Mouse (Mus musculus) CH12.LX (cell line): ENCODE data around the gene Vstm2l. TPM values are rescaled to one million over a fixed set of nuclear protein-coding genes. Genes with fewer than 3 reads are reported as not detected.

Source experiments
- DNase-seq: peaks from one replicate; pipeline ENCODE4 v3.0.0-alpha.2; 2013; ENCODE audit errors: extremely low read depth
- H3K27ac ChIP-seq: 2 replicates; pipeline ENCODE4 v1.5.1; 2012; ENCODE audit warnings: low read depth, mild to moderate bottlenecking, control low read depth, moderate library complexity; ENCODE audit not compliant: insufficient read depth
- H3K27me3 ChIP-seq: replicated peaks from 2 replicates; pipeline ENCODE3; 2012; ENCODE audit warnings: inconsistent platforms
- H3K36me3 ChIP-seq, 2 experiments: replicated peaks in 1 of 2; 2 replicates each; pipeline versions ENCODE3 to v1.6.1; 2012; ENCODE audit warnings: inconsistent platforms in 1 of 2, low read length in 1 of 2, mild to moderate bottlenecking in 1 of 2, mixed read lengths in 1 of 2, moderate library complexity in 1 of 2; ENCODE audit not compliant: control insufficient read depth in 1 of 2, insufficient read depth in 1 of 2
- H3K4me1 ChIP-seq, 2 experiments: 2 replicates each; pipeline ENCODE4 v1.6.1; 2012; ENCODE audit warnings: inconsistent platforms in 1 of 2, moderate library complexity in 1 of 2; ENCODE audit not compliant: insufficient read depth in 2 of 2, control insufficient read depth in 1 of 2
- H3K4me2 ChIP-seq: 2 replicates; pipeline ENCODE4 v1.6.1; 2012; ENCODE audit warnings: low read depth, mild to moderate bottlenecking, control low read depth; ENCODE audit not compliant: poor library complexity, insufficient read depth, severe bottlenecking
- H3K4me3 ChIP-seq, 3 experiments: fragments of 150-350 bp in 1 of 3; sonication (generic) in 1 of 3; replicated peaks in 1 of 3; 2 replicates each; pipeline versions ENCODE3 to v1.5.1; 2011 to 2012; ENCODE audit warnings: low read depth in 2 of 3, low read length in 2 of 3, mild to moderate bottlenecking in 2 of 3, moderate library complexity in 2 of 3, control low read depth in 1 of 3, improper control_type of control experiment in 1 of 3, inconsistent platforms in 1 of 3, mixed read lengths in 1 of 3; ENCODE audit not compliant: poor library complexity in 1 of 3
- H3K79me2 ChIP-seq: replicated peaks from 2 replicates; pipeline ENCODE4 v1.6.1; 2012; ENCODE audit warnings: mild to moderate bottlenecking, moderate library complexity; ENCODE audit not compliant: control insufficient read depth, poor library complexity, insufficient read depth, severe bottlenecking; ENCODE audit errors: extremely low read depth
- H3K9ac ChIP-seq: 2 replicates; pipeline ENCODE4 v1.6.1; 2012; ENCODE audit warnings: low read depth, mild to moderate bottlenecking, control low read depth, moderate library complexity; ENCODE audit not compliant: insufficient read depth
- H3K9me3 ChIP-seq: replicated peaks from 2 replicates; pipeline ENCODE3; 2012; ENCODE audit warnings: low read length, inconsistent platforms, mixed read lengths
- CHD2 ChIP-seq: IDR thresholded peaks from 2 replicates; pipeline ENCODE4 v1.6.1; 2011; ENCODE audit warnings: low read length, improper control_type of control experiment
- CTCF ChIP-seq, 2 experiments: IDR thresholded peaks in 1 of 2; conservative IDR thresholded peaks in 1 of 2; 2 replicates each; pipeline ENCODE4 v1.5.1; 2011 to 2012; ENCODE audit warnings: low read depth in 2 of 2, low read length in 2 of 2, improper control_type of control experiment in 1 of 2, inconsistent platforms in 1 of 2, mild to moderate bottlenecking in 1 of 2, moderate library complexity in 1 of 2
- EP300 ChIP-seq: IDR thresholded peaks from 2 replicates; pipeline ENCODE4 v1.6.1; 2011; ENCODE audit warnings: low read length, improper control_type of control experiment
- GABPA ChIP-seq: IDR thresholded peaks from 2 replicates; pipeline ENCODE4 v1.6.1; 2012; ENCODE audit warnings: low read depth, low read length, improper control_type of control experiment, inconsistent platforms; ENCODE audit not compliant: insufficient replicate concordance
- IRF4 ChIP-seq: IDR thresholded peaks from 2 replicates; pipeline ENCODE4 v1.6.1; 2014; ENCODE audit warnings: low read depth, mild to moderate bottlenecking, inconsistent platforms, low read length, improper control_type of control experiment
- JUND ChIP-seq: conservative IDR thresholded peaks from 2 replicates; pipeline ENCODE4 v1.6.1; 2011; ENCODE audit warnings: low read depth, low read length, improper control_type of control experiment
- MAX ChIP-seq: IDR thresholded peaks from 2 replicates; pipeline ENCODE4 v1.6.1; 2011; ENCODE audit warnings: low read length, improper control_type of control experiment
- MEF2A ChIP-seq: IDR thresholded peaks from 2 replicates; pipeline ENCODE4 v1.6.1; 2014; ENCODE audit warnings: low read depth, mild to moderate bottlenecking, inconsistent platforms, low read length, improper control_type of control experiment, borderline replicate concordance
- RAD21 ChIP-seq: IDR thresholded peaks from 2 replicates; pipeline ENCODE4 v1.6.1; 2011; ENCODE audit warnings: low read depth, mild to moderate bottlenecking, low read length, improper control_type of control experiment, moderate library complexity
- RCOR1 ChIP-seq: conservative IDR thresholded peaks from 2 replicates; pipeline ENCODE4 v1.6.1; 2012; ENCODE audit warnings: low read depth, mild to moderate bottlenecking, inconsistent platforms, low read length, improper control_type of control experiment
- SIN3A ChIP-seq: IDR thresholded peaks from 2 replicates; pipeline ENCODE4 v1.6.1; 2012; ENCODE audit warnings: low read length, improper control_type of control experiment, inconsistent platforms
- TBP ChIP-seq: conservative IDR thresholded peaks from 2 replicates; pipeline ENCODE4 v1.6.1; 2011; ENCODE audit warnings: low read depth, low read length, improper control_type of control experiment
- USF1 ChIP-seq: IDR thresholded peaks from 2 replicates; pipeline ENCODE4 v1.6.1; 2014; ENCODE audit warnings: low read depth, mild to moderate bottlenecking, inconsistent platforms, low read length, improper control_type of control experiment
- ZC3H11A ChIP-seq: IDR thresholded peaks from 2 replicates; pipeline ENCODE4 v1.6.1; 2012; ENCODE audit warnings: low read depth, mild to moderate bottlenecking, inconsistent platforms, low read length, improper control_type of control experiment
- ZKSCAN1 ChIP-seq: IDR thresholded peaks from 2 replicates; pipeline ENCODE4 v1.6.1; 2012; ENCODE audit warnings: low read depth, inconsistent platforms, low read length, improper control_type of control experiment, borderline replicate concordance
- ZMIZ1 ChIP-seq: IDR thresholded peaks from 2 replicates; pipeline ENCODE4 v1.6.1; 2012; ENCODE audit warnings: low read depth, mild to moderate bottlenecking, inconsistent platforms, low read length, improper control_type of control experiment
- ZNF384 ChIP-seq: IDR thresholded peaks from 2 replicates; pipeline ENCODE4 v1.6.1; 2012; ENCODE audit warnings: low read depth, low read length, improper control_type of control experiment, inconsistent platforms
- dilution Hi-C: fragments of 300-500 bp; cut with MboI; formaldehyde crosslinking; loops from 2 replicates; pipeline ENCODE4 v1.14.3; 2020; ENCODE audit warnings: low sequenced_read_pairs; ENCODE audit not compliant: extremely low pct_unique_long_range_greater_than_20kb, extremely low pct_ligation_motif_present
- in situ Hi-C: fragments of 300-500 bp; cut with MboI; formaldehyde crosslinking; loops from 3 replicates; pipeline ENCODE4 v1.14.3; 2019; ENCODE audit warnings: low sequenced_read_pairs, low pct_ligation_motif_present, low pct_unique_long_range_greater_than_20kb, mixed read lengths
- polyA plus RNA-seq: library from polyadenylated mRNA; unstranded; fragments of >175 nt; gene quantifications from 2 replicates; pipeline ENCODE4 v1.2.1, GENCODE M21; 2012; ENCODE audit warnings: low read depth; ENCODE audit not compliant: insufficient read length
- total RNA-seq, 2 experiments: library from RNA; depleted of rRNA; stranded (reverse); fragments of 300-350 nt in 1 of 2; fragments of >200 nt in 1 of 2; gene quantifications; 2 replicates each; pipeline ENCODE4 v1.2.3; 2012 to 2014

Vstm2l gene
- total and polyA plus RNA-seq, 3 experiments = not detected

- Histone ChIP-seq H3K4me2 (no peak overlapping the region), H3K27me3 (peaks cover 48% of the 10 kb centered on the region)
- DNase-seq = no peak
These were observed 550 bp downstream of the Vstm2l start for GRCm38 (mm10) chr2:157914889-157915517.

GRCm38 (mm10) chr2:157918529-157918928 lies 4.1 kb downstream of the Vstm2l start:
- Histone ChIP-seq H3K36me3 (no peaks in the 10 kb centered on the region), H3K27me3 (peaks cover 79% of the 10 kb centered on the region), H3K4me2 (no peak overlapping the region), H3K9ac (no peak overlapping the region), H3K4me3 (no peak overlapping the region), H3K9me3 (peaks cover 4% of the 10 kb centered on the region), H3K4me1 (0 out of 4 replicates have a peak, but pooled peaks cover 0 to 2% of the 10 kb centered on the region in 2 experiments), H3K27ac (no peak overlapping the region), H3K79me2 (no peaks in the 10 kb centered on the region)
- in situ Hi-C loops (no loop called here), dilution Hi-C loops (no loop called here)
- TF ChIP-seq GABPA (no peak), RCOR1 (no peak), TBP (no peak), MEF2A (no peak), ZKSCAN1 (no peak), CHD2 (no peak), RAD21 (no peak), MAX (no peak), USF1 (no peak), CTCF (conservative IDR thresholded peaks at IDR 0.05 in 1 of 2, IDR thresholded peaks at IDR 0.05 in 1 of 2; ENCODE audit: low read depth in 2 of 2, low read length in 2 of 2) (no peak)
- no peak for DNase-seq

More at GRCm38 (mm10) chr2:157914889-157915517, 550 bp downstream of the Vstm2l start:
- in situ Hi-C loops (no loop called here), dilution Hi-C loops (no loop called here)
- peaks cover 4% of the 10 kb centered on the region for H3K9me3 ChIP-seq
- no peaks in the 10 kb centered on the region for H3K79me2 ChIP-seq
- H3K9ac ChIP-seq = no peak overlapping the region
- H3K4me3 ChIP-seq = no peak overlapping the region
- no peaks in the 10 kb centered on the region for H3K36me3 ChIP-seq
- H3K27ac ChIP-seq = no peak overlapping the region
- H3K4me1 ChIP-seq = no peaks in the 10 kb centered on the region
- no peak for TF ChIP-seq SIN3A
- no peak for TF ChIP-seq USF1
- no peak for TF ChIP-seq JUND
- TF ChIP-seq MEF2A = no peak
- TF ChIP-seq ZC3H11A = no peak
- no peak for TF ChIP-seq ZMIZ1
- TF ChIP-seq CTCF (conservative IDR thresholded peaks at IDR 0.05 in 1 of 2, IDR thresholded peaks at IDR 0.05 in 1 of 2; ENCODE audit: low read depth in 2 of 2, low read length in 2 of 2) = no peak
- no peak for TF ChIP-seq TBP
- no peak for TF ChIP-seq IRF4
- no peak for TF ChIP-seq ZNF384
- no peak for TF ChIP-seq MAX
- TF ChIP-seq EP300 = no peak
- TF ChIP-seq, all 38 proteins: peak for 0
